Mouse (Mus musculus): ENCODE results near the gene Cpt1a.
A peak's percentile ranks its signal among the peaks of the same experiment; 100 is the strongest.

Cpt1a gene

DNA sequence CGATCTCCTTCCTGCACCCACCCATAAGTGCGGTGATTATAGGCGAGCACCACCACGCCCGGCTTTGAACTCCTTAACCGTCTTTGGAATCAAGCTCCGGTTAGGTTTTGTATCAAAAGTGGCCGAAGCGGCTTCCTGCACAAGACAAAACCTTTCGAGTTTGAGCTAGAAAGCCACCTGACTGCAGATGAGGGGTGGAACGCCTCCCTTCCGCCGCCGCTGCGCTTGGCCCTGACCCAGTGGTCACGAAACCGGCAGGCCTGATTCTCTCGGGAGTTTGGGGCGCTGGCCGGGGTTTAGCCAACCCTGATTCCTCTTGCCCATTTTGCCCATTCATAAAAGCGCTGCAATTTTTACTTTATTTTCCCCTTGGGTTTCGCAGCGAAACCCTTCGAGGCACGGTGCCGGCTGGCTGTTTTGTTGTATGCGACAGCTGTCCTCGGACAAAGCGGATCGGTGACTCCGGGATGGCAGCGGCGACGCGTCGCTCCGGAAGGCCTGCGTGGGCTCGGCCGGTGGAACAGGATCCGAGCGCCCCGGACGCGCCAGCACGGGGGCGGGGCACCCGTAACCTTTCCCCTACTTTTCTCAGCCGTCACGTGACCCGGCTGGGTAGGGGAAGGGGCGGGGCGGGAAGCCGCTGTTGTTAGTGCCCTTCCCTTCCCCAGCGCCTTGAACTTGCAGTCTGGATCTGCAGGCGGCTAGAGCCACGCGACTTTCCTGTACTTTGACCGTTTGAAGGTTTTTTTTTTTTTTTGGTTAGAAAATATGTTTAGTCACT lies 3.0 kb downstream of the Cpt1a start:
- DNase-seq (ENCODE audit: low spot score in 2 of 2): peak; percentile 86 to 91

DNA sequence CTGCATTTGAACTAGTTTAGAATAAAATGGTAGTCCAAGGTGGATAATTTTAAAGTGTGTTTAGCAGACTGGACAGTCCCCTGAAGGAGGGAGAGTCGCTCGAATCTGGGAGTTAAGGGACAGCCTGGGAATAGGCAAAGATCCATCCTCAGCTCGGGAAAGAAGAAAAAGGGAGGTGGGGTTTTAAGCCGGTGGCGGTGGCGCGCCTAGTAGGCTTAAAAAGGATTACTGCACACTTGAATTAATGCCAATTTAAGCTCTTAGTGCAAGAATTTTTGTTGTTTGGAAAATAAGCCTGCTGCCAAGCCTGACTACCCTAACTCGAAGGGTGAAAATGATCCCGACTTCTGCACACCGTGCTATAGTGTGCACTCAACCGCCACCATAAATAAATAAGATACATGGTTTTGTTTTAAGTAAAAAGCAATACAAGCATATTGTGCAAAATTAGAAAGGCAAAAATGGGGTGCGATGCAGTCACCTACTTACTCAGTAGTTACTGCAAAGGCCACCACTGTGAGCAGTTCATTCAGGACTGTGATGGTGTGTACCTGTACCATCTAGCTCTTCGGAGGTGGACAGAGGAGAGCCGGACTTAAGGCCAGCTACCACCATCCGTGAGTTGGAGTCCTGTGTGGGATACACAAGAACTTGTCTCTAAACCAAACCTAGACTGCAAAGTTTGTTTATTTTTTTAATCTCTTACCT lies 3.8 kb downstream of the Cpt1a start:
- DNase-seq (ENCODE audit: low spot score in 2 of 2): no peak

DNA sequence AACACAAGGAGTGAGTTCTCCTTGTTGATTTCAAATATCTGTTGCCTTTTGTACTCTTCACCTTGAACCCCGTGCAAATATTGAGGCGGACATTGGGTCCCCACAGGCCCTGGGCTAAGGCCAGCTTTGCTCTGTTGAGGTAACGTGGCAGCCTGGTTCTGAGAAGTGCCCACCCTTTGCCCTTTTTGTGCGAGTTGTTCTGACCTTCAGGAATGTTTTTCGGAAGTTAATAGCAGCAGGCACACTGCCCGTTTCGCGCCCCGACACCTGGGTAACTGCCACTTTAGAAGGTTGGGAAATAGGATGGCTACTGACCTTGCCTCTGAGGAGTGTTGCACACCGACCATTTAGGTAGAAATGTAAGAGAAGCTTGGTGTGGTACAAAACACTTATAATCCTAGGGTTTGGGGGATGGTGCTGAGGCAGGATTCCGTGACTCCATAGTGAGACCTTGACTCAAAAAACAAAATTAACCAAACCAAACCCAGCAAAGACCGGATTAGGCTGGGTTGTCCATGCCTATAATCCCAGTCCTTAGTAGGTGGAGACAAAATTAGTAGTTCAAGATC lies 4.4 kb downstream of the Cpt1a start:
- DNase-seq (ENCODE audit: low spot score in 2 of 2): no peak

DNA sequence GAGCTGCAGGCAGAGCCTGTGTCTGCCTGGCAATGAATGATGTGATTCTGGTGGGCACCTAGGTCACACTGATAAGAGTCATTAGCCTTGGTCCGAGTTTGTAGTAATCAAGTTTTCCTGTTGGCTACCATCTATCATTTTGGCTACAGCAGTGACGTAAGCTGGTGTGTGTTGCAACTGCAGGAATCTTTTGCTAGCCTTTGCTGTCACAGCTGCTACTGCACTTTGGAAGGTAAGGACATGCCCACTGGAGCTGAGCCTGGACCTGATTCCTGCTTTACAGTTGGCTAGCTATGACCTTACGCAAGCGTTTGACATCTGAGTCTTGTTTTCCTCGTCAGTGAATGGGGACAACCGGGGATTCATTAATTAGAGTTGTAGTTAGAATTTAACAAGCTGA lies 11.1 kb downstream of the Cpt1a start:
- DNase-seq (ENCODE audit: low spot score in 2 of 2): no peak

DNA sequence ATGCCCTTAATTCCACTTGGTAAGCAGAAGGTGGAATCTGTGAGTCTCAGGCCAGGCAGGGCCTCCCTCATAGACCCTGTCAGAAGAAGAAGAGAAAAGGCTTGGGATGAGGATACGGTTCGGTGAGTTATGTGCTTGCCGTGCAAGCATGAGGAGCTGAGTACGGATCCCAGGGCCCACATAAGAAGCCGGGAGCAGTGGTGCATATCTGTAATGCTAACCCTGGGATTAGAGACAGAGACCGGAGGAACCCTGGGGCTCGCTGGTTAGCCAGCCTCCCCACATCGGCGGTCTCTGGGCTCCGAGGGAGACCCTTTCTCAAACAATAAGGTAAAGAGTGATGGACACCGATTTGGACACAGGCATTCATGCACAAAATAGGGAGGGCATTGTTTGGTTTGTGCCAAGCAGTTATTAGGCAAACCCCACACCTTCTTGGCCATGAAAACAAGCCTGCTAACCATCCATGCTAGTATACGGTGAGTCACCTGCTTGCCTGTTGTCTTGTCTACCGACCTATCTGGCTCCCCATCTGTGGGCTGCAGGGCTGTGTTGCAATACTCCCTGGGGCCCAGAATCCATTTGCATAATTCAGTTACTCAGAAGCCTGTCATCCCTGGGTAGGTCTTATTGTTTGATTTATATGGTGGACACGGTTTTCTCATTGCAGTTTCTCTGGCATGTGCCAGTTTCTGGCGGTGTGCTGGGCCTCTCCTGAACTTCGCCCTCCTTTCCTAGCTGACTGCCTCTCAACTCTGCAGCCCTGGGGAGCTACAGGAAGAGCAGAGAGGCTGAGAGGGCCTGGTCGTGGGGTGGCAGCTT lies 11.8 kb downstream of the Cpt1a start:
- peak in 1 of 2 experiments; percentile 44 for DNase-seq (ENCODE audit: low spot score in 2 of 2)

DNA sequence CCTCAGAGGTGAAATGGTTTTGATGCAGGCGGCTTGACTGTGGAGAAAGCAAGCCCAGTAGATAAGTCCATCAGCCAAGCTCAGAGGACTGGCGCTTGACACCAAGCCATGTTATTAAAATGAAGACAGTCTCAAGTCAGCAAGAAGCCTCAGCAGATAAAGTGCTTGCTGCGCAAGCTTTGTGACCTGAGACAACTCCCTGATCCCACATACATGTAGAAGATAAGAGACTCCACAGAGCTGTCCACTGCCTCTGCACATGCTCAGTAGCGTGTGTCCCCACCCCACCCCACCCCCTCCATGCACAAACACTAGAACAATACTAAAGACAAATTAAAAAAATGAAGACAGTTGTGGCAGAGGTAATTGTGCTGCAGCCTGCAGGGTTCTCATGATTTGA lies 12.4 kb downstream of the Cpt1a start:
- DNase-seq (ENCODE audit: low spot score in 2 of 2): no peak

DNA sequence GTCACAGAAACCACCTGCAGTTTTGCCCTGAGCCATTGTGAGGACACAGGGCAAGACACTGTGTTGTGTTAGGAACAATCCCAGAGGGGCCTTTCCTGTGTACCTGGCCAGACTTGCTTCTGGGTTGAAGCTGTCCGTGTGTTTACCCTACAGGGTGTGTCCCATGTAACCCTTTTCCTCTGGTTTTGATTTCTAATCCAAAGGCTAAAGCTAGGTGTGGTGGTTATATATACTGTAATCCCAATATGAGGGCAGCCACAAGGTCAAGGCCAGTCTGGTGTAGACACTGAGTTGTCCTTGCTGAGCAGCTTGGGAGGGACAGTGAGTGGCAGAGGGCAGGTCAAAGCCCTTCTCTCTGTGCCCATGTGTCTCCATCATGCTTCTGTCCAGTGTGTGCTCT lies 13.8 kb downstream of the Cpt1a start:
- no peak for DNase-seq (ENCODE audit: low spot score in 2 of 2)

DNA sequence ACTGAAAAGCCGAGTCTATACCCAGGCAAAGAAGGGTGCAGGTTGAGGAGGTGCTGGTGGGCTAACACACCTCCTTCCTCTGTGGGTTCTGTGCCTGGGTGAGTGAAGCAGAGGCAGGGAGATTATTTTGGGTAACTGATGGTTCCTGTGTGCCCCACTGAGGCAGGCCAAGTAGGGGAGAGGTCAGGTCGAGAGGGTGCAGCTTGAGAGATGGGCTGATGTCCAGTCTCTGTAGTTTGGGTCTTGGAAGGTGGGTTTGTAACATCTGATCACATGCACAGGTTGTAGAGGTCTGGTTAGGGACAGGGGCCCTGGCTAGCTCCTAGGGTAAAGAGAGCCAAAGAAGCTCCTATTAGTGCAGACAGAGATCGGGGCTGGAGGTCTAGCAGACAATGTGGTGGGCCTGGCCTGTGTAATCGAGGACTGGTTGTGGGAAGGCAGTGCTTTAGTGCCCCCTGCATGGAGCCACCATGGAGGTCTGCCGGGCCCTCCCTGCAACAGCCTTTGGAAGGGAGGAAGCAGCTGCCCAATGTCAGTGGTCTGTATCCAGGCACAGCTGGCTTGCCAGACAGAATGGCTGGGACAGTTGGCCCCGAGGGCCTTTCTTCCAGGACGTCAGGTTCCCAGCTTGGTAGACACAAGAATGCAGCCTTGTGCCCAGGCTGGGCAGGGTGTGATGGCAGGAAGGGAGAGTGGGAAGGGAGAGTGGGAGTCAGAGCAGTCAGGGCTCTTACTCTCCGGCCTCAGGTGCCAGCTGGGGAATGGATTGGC lies 14.5 kb downstream of the Cpt1a start:
- no peak for DNase-seq (ENCODE audit: low spot score in 2 of 2)

DNA sequence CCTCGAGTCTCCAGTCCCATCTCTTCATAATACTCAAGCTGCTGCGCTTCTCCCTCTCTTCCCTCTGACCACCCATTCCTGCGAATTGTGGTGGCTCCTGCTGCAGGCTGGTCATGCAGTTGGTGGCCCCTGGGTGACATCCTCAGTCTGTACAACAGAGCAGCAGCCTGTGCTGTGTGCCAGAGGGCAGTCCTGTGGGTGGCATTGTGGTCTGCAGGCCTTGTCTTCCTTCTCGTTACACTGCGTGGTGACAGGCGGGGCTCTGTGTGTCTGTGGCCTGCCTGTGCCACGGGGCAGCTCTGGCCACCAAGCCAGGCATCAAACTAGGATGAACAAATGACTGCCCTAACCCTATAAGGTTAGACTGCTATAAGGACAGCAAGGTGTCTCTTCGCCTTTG lies 17.1 kb downstream of the Cpt1a start:
- no peak for DNase-seq (ENCODE audit: low spot score in 2 of 2)

DNA sequence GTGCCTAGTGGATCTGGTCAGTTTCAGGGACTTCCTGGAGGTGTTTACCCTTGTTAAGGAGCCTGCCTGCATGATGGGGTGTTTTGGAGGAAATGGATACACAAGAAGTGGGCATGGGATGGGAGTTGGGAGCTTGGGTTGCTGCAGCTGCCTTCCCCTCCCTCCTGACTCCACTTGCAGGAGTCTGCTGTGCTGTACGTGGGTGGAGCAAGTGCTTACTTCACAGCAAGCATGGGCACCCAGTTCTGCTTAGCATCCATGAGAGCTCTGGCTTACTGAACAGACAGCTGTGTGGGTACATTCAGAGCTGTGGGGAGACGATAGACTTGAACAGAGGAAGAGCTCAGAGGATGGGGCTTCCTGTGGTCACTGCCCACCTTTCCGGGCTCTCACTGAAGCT lies 18.9 kb downstream of the Cpt1a start:
- DNase-seq (ENCODE audit: low spot score in 2 of 2): no peak

DNA sequence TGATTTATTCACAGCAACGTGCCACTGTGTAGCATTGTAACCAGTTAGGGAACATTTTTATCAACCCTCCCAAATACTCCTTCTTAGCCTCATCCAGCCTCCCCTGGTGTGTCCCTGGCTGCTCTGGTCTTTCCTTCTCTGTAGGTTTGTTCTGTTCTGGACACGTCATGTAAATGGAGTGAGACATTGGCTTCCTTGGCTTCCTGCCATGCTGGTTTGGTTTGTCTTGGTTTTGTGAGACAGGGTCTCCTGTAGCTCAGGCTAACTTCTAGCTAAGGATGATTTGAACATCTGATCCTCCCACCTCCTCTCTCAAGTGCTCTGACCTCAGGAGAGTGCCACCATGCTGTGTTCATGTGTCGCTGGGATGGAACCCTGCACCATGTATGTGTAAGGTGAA lies 21.8 kb downstream of the Cpt1a start:
- no peak for DNase-seq (ENCODE audit: low spot score in 2 of 2)

DNA sequence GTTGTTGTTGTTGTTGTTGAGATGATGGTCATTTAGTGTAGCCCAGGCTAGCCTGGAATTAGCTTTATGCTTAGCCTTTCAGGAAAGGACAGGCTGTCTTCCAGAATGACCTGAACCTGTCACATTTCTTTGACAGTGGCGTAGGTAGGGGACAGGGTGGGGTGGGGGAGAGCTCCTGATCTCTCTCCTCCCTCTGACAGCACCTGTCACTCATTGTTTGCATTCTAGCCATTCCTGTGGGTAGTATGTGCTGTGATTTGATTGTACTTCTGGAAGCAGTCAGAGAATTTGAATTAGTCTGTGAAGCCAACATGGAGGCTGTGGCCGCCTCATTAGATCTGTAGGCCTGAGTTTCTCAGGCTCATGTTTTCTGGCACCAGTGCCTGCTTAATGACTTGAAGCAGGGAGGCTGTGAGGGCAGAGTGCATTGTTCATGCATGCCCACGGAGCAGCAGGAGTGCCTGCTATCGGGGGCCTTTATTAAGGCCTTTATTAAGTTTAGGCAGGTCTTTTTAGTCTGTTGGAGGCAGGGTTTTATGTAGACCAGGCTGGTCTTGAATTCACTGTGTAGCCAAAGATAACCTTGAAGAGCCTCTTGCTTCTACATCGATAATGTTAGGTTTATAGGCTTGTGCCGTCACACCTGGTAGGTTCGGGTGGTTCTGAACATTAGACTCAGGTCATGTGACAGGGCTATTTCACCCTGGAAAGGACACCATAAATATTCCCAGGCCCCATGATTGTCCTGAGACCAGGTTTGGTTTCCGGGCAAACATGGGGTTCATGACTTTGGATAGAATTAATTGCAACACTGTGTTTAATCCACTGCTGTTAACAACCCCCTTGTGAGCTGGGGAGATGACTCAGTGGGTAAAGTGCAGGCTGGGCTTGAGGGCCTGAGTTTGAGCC lies 22.8 kb downstream of the Cpt1a start:
- DNase-seq (ENCODE audit: low spot score in 2 of 2): no peak

DNA sequence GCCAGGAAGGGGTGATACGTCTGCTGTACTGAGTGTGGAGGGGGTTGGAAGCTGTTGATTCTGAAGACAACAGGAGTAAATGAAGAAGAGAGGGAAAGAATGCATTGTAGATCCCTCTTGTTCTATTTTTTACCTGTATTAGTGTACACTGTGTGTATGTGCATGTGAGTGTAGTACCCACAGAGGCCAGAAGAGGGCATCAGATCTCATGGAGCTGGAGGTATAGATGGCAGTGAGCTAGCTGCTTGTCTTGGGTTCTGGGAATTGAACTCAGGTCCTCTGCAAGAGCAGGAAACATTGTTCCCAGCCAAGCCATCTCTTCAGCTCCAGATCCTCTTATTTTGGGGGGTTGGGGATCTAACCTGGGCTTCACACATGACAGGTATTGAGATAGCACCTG lies 25.6 kb downstream of the Cpt1a start:
- no peak for DNase-seq (ENCODE audit: low spot score in 2 of 2)

DNA sequence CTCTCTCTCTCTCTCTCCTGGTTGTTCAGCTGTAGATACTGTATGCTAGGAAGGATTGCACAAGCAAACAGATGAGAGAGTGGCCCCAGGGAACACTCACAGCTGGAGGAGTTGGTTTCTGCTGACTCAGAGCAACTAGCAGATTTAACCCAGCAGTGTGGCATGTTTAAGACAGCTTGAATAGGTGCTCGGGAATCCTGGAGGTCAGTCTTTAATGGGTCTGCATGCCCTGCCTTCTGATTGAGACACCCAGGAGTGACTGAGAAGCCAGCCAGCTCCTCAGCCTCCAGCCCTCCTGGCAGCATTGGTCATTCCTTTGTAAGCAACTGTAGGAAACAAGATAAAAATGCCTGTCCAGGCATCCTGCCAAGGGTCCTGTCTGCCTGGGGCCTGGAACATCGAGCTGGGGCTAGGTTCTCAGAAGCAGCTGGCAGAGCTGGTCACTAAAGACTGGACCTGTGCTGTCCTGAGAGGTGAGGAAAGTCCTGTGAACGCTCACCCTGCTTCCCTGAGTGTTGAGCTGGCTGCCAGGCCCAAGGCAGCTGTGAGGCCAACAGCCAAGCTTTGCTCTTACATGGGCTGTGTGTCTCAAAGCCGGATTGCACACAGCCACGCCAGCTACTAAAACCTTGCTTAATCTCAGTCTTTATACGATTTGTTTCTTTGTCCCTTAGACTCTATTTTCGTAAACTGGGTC lies 31.4 kb downstream of the Cpt1a start:
- DNase-seq (ENCODE audit: low spot score in 2 of 2): no peak

DNA sequence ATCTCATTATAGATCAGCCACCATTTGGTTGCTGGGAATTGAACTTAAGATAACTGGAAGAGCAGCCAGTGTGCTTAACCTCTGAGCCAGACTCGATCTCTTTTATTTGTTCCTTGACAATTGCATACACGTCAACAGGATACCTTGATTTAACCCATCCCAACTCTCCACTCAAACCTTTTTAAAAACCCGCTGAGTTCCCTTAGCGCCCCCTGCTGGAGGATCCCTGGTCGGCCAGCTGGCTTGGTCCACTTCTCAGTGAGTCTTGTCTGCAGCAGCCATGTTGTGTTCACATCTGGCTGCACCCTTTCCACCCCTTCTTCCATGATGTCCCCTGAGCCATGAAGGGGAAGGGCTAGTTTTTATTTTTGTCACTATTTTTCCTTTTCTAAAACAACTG lies 33.0 kb downstream of the Cpt1a start:
- no peak for DNase-seq (ENCODE audit: low spot score in 2 of 2)

DNA sequence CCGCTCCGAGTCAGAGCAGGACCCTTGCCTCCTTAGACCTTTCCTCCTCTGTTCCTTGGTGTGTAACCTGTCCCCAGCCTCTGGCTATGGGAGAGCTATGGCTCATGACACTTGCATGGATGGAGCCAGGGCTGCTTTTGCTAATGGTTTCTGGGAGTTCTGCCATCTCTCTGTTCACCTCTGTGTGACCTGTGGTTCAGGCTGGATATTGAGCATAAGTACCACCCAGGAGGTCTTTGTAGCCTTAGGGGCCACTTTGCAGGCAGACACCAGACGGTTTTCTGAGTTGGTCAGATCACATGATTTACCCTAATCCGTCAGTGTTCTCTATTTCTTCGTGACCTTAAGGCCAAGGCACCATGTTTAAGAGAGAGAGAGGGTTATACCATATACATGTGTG lies 34.4 kb downstream of the Cpt1a start:
- no peak for DNase-seq (ENCODE audit: low spot score in 2 of 2)

DNA sequence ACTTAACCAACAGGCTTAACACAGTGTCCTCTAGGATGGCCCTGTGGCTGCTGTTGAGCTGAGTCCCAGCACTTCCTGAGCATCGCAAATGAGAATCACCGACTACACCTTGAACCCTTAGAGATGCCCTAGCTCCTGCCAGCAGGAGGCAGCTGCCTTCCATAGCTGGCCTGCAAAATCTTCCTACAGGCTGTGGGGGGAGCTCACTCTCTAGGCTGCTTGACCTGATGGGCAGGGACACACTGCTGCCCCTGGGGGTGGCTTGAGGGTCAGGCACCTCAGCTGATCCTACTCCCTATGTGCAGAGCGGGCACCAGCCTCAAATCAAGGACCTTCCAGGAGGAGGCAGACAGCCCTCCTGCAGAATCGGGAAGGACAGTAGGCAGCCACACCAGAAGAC lies 35.5 kb downstream of the Cpt1a start:
- DNase-seq (ENCODE audit: low spot score in 2 of 2): no peak

DNA sequence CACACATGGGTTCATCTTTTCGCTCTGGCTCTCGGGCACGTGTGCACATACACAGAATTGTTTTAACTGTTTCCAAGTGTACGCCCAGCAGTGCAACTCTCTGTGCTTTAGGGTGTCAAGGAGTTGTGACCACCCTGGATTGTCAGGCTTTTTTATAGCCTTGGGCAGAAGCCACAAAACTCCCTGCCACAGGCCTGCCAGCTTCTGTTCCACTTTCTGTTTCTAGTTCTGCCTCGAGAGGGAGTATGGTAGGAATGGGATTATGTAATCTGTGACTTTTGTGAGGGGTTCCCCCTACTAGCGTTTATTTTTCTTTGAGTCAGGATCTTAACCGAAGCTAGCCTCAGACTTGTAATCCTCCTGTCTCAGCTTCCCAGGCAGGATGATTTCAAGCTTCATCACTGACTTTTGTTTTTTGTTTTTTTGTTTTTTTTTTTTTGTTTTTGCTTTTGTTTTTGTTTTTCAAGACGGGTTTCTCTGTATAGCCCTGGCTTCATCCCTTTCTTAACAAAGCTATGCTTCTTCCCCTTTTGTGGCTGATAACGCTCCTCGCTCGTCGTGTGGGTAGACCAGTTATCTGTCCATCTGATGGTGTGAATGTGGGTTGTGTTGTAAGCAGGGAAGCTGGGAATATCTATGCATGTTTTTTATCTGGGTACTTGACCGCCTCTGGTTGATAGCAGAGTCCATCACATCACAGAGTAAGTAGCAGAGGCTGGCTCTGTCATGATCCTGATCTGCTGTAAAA lies 37.9 kb downstream of the Cpt1a start:
- no peak for DNase-seq (ENCODE audit: low spot score in 2 of 2)

DNA sequence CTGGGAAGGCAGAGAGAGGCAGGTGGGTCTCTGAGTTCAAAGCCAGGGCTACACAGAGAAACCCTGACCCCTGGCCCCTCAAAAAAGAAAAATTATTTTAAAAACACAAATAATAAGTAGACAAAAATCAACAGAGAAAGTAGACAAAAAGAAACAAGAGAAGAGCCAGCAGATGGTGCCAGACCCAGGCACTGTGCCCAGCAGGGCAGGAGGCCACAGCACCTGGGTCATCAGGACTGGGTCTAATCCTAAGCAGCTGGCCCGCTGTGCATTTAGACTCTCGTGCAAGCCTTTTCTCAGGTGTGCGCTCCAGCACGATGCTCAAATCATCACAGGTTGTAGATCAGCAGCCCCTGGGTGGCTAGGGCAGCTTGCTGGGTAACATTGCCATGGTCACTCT lies 41.4 kb downstream of the Cpt1a start:
- no peak for DNase-seq (ENCODE audit: low spot score in 2 of 2)
